Mouse (Mus musculus): ENCODE data around the gene Prkar1b. TPM values are rescaled to one million over a fixed set of nuclear protein-coding genes. Genes with fewer than 3 reads are reported as not detected.
A peak's percentile ranks its signal among the peaks of the same experiment; 100 is the strongest.

The Prkar1b gene
- total RNA-seq (2021) = 1 to 10 TPM in 1 of 2 experiments, under 1 TPM in 1; 0.78 to 1.3 TPM
- long read RNA-seq, experiment 1 = 0 reads
- long read RNA-seq, experiment 2, partial matches to known transcripts = 0 of 1 reads
- long read RNA-seq, experiment 2, other reads (novel, unspliced or antisense) = 0 of 1 reads

DNA sequence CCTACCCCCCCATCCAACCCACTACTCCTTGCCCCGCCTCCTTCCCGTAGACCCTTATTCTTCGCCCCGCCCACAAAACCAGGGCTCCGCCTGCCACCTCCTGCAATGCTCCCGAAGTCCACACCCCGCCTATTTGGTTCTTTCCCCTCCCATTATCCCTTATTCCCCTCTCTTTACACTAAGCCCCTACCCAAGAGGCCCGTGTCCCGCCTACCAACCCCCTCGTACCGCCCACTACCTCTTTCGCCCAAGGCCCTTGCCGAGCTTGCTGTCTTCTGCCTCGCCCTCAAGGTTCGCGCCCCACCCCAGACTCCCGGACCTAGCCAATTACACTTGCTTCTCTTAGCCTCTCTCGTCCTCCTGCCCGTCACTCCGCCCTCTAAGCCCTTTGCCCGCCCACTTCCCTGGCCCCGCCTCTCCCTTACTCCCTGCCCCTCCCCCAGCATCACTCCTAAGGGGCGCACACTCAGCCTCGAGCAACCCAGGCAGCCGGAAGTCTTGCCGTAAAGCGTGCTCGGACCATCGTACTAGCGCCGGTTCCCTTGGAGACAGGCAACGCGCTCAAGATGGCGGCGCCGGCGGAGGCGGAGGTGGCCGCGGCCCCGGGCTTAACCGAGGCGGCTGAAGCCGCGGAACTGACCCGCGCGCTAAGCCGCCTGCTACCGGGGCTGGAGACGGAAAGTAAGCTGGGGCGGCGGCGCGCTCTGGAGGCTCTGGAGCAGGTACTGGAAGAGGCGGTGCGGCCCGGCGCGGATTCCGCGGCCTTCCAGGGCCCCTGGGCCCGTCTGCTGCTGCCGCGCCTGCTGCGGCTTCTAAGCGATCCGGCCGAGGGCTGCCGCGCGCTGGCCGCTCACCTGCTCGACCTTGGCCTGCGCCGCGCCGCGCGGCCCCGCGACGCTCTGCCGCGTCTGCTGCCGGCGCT lies at the start of gene Prkar1b, which contains the start of gene Dnaaf5:
TSS of gene Prkar1b (minus strand) at position 321 of the 922 bp plus-strand sequence.
TSS of gene Dnaaf5 (plus strand) at position 543 of the 922 bp plus-strand sequence.
- peak; percentile 97 for DNase-seq (ENCODE audit: low spot score)

DNA sequence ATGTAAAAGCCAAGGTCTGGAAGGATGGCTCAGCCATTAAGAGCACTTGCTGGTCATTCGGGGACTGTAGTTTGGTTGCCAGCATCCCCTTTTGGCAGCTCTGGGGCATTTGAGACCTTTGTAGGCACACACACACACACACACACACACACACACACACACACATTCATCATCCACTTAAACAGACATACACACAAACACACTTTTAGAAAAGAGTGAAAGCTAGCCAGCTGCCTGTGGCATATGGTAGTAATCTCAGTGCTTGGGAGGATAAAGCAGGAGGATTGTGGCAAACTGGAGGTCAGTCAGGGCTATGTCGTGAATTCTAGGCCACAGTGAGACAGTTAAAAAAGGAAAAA lies 49.8 kb upstream of the Prkar1b start:
- no peak for DNase-seq (ENCODE audit: low spot score)

DNA sequence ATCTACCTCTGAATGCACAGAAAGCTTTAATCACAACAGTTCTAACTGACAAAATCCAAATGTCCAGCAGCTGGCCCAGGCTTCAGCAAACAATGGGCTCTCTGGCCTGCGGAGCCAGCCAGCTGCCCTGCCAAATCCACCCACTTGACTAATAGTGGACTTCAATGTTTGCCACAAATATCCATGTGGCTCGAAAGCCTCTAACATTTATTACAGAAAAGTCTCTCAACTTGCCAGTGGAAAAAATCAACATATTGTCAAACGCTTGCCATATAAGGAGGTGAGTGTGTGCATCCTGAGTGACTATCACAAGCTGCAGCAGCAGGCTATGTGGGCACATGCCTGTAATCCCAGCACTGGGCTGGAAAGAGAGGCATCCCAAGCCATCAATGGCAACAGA lies 49.0 kb upstream of the Prkar1b start:
- no peak for DNase-seq (ENCODE audit: low spot score)

DNA sequence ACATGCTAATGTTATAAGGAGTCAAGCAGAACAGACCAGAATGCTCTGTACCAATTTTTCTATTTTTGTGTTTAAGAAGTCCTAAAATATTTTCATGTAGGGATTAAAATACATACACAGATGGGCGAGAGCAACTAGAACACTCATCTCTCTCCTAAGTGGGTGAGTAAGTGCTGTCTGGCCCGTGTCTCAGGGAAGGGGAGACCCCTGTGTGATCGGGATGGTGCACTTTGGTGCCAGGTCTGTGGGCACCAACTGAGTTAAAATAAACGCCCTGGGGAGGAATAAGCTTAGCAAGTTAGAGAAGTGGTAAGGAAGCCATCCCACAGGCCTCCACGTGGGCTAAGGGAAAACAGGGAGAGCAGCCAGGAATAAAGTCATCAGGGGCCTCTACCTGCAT lies 41.2 kb upstream of the Prkar1b start:
- no peak for DNase-seq (ENCODE audit: low spot score)

DNA sequence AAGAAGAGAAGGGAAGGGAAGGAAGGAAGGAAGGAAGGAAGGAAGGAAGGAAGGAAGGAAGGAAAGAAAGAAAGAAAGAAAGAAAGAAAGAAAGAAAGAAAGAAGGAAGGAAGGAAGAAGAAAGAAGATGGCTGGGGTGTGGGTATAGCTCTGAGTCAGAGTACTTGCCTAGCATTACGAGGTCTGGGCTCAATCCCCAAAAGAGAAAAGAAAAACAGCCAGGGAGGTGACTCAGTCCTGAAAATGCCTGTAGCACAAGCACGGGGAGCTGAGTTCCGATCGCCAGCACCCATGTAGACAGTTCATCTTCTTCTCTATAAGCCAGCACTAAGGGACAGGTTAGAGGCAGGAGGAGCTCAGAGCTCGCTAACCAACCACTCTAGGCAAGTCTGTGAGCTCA lies 39.9 kb upstream of the Prkar1b start:
- no peak for DNase-seq (ENCODE audit: low spot score)

DNA sequence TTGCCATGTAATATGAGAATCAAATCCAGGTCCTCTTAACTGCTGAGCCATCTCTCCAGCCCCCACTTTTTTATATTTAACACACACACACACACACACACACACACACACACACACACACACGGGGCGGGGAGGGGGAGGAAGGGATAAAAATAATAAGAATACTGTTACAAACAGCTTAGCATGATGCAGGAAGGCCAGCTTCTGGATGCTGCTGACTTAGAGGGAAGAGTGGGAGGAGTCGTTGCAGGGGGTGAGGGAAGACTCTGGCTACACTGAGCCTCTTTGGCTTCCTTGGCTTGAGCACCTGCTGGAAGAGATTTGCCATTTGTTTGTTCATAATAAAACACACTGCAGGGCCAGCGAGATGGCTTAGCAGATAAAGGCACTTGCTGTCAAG lies 35.1 kb upstream of the Prkar1b start:
- DNase-seq (ENCODE audit: low spot score) = no peak

DNA sequence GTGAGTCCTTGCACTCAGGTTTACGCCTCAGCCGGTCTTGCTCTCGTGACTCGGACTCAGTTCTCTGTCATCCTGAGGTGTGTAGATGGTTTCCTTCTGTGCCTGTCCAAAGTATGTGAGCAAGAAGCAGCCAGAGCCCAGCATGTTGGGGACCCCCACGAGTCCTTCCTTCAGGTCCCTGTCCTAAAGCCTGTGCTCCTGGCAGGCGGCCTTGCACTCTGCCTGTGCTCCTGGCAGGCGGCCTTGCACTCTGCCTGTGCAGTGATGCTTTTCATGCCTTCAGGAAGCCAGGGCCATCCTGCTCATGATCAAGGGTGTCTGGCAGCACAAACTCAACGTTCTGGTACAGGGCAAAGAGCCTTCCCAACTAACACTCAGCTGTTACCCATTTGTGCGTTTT lies 33.8 kb upstream of the Prkar1b start:
- DNase-seq (ENCODE audit: low spot score) = no peak

DNA sequence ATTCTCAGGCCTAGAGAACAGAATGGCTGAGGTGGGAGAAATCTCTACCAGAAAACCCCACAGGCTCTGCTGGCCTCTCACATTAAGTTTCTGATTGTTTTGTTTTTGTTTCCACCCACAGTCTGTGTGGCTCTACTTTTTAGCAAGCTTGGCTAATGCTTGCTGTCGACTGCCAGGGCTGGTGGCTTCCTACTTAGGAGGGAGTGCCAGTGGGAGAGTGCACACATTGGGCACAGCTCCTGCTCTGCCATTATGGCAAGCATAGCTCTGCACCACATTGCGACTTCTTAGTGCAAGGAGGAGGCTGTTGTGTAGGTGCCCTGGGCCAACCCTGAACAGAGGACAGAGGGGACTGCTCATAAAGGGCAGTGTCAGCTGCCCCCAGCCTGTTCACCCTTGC lies 33.3 kb upstream of the Prkar1b start:
- no peak for DNase-seq (ENCODE audit: low spot score)

DNA sequence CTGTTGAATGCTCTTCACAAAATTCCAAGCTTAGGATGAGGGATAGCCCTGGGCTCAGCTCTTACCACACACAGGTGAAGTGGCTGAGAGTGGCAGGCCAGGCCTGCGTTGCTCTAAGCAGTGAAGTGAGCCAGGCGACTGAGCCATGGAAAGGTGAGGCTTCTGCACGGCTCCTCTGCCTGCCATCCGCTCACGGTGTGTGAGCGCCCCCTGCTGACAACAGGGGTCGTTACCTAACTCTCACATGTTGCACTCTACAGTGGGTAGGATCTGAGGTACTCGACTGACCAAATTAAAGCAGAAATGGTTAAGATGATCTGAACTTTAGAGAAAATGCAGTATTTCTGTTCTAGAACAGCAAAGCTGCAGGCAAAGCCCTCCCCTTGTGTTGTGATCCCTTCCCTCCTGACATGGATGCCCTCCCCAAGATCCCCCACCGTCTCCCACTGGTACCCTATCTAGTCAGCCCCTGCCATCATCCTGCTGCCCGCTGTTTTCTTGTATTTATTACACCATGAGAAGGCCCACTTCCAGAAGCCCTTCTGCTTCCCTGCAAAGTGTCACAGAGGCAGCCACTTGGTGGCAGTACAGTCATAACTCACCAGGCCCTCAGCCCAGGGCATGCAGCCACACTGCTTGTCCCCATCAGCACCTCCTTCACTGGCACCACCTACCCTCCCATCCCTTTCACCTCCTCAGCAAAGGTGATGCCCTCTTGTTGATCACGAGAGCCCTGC lies 29.3 kb upstream of the Prkar1b start:
- peak; percentile 72 for DNase-seq (ENCODE audit: low spot score)

DNA sequence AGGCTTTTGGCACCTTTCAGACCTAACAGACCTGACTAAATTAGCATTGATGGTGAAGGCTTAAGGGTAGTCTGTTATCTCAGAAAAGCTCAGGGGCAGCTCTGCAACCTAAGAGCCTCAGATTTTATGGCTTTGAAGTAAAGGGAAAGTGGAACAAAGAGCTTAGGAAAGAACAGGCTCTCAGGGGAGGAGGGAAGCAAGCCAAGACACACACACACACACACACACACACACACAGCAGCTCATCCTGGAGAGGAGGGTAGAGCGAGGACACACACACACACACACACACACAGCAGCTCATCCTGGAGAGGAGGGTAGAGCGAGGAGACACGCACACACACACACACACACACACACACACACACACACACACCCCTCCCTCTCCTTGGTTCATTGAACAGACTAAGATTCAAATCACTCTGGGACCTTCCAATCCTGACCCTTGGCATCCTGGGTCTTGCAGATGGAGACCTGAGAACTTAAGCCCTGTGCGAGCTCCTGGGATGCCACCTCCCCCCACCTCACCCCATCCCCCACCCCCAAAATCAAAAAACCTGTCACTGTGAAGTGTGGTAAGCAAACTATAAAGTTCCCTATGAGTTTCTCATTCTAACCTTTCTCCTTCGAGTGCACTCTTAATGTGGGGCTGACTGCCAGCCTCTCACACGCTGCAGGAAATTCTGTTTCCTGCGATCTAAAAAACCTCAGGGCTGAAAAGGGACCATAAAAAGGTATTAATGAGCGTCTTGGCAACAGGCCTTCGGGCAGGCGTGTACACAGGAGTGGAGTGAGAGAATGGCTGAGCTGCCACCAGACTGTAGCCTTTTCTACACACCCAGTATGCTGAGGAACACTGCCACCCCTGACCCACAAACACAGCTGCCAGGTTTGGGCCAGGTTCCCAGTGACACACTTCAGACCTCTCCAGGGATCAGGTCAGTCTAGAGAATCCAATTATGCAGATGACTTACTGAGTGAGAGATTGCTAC lies 25.1 kb upstream of the Prkar1b start:
- peak; percentile 41 for DNase-seq (ENCODE audit: low spot score)

DNA sequence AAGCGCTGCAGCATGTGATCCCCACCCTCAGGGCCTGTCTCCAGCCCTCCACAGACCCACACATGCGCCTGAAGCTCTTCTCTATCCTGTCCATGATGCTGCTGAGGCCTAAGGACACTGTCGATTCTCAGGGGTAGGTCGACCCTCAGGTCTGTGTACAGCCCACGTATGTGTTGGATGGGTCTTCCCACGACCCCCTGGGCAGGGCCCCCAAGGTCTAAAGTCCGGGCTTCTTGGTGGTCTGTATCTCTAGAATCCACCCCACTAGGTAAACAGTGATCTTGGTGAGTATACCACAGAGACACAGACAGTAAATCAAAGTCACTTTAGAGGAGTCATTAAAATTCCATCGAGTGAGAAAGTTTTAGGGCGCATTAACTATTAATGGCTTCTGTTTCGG lies 24.3 kb upstream of the Prkar1b start:
- no peak for DNase-seq (ENCODE audit: low spot score)

DNA sequence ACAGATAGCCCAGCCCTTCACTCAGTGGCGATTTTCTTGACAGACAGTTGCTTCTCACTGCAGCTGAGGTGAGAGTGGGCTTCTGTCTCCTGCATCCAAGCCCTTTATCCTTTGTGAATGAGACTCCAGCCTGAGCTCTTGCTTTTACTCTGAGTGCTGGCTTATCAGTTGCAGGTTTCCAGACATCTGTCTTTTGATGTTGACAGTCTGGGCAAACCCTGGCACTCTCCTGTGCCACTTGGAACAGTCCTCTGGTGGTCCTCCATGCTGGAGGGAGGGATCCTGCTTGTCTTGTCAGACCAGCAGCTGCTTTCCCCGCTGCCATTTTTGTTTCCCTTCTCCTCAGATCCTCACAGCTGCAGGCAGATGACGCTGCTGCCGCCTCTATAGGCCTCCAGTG lies 22.1 kb upstream of the Prkar1b start:
- no peak for DNase-seq (ENCODE audit: low spot score)

DNA sequence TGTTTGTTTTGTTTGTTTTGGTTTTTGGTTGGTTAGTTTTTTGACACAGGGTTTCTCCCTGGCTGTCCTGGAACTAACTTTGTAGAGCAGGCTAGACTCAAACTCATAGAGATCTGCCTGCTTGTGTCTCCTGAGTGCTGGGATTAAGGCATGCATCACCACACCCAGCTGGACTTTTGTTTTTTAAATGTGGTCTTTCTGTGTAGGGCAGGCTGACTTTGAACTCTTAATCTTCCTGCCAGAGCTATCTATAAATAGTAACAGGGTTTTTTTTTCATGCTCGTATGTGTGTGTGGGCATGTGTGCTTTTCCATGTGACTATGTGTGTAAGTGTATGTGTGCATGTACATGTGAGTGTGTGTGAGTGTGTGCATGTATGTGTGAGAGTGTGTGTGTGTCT lies 17.7 kb upstream of the Prkar1b start:
- DNase-seq (ENCODE audit: low spot score) = no peak

DNA sequence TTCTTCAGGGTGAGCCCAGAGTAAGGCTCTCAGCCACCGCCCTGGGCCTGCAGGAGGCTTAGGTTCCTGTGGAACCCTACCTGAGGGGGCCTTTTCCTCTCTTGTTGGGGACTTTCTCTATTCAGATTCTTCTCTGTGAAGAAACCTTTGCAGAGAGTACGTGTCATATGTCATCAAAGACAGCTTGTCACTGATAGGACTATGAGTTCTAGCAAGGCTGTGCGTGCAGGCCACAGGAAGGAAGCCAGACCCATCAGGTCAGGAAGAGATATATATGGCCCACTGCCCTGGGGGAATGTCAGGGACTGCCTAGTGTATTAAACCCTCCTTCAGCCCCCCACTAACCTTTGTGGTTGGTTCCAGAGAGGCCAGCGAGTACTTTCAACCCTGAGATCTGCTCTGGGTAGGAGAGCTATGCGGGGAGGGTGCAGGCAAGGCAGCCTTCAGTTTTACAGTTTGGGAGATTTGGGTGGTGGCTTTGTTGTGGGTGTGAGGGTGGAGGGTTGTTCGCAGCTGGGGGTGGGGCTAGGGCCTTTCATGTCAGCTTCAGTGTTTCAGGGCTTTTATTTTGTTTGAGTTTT lies 17.1 kb upstream of the Prkar1b start:
- no peak for DNase-seq (ENCODE audit: low spot score)

DNA sequence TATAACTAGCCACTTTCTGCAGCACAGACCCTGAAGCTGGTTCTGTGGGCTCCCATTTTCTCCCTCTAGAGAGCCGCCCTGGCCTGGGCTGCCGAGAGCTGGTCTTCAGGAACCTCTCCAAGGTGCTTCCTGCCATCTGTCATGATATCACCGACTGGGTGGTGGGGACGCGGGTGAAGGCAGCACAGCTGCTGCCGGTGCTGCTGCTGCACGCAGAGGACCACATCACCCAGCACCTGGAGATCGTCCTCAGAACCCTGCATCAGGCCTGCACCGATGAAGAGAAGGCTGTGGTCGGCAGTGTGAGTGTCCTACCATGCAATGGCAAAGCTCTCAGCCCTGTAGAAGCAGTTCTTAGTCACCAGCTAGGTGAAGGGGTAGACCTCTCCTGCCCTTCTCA lies 11.8 kb upstream of the Prkar1b start:
- no peak for DNase-seq (ENCODE audit: low spot score)

DNA sequence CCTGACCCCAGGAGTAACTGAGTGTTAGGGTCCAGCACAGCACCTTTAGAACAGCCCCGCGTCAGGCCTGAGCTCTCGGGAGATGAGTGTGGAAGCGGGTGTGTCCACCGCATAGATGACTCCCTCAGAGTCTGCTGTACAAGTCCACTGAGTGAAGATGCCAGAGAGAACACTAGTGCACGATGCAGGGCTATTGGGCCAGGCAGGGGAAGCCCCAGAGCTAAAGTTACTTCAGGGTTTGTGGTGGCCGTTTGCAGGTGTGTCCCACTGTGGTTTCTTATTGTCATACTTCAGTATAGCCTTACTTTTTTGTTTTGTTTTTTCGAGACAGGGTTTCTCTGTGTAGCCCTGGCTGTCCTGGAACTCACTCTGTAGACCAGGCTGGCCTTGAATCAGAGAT lies 11.1 kb upstream of the Prkar1b start:
- no peak for DNase-seq (ENCODE audit: low spot score)

DNA sequence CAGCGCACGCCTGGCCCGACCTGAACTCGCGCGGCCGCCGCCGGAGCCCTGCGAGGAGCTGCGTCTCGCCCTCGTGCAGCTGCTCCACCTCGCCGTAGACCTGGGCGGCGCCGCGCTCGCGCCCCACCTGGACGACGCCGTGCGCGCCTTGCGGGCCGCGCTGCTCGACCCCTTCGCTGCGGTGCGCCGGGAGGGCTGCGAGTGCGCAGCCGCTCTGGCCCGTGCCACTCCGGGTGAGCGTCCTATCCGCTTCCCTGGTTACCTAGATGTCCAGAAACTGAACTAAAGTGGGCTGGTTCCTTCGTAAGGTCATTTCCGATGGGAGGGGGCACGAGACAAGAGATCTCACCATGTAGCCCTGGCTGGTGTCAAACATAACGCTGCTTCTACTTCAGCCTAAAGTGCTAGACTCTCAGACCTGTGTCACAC lies 816 bp upstream of the Prkar1b start:
- DNase-seq (ENCODE audit: low spot score) = no peak

DNA sequence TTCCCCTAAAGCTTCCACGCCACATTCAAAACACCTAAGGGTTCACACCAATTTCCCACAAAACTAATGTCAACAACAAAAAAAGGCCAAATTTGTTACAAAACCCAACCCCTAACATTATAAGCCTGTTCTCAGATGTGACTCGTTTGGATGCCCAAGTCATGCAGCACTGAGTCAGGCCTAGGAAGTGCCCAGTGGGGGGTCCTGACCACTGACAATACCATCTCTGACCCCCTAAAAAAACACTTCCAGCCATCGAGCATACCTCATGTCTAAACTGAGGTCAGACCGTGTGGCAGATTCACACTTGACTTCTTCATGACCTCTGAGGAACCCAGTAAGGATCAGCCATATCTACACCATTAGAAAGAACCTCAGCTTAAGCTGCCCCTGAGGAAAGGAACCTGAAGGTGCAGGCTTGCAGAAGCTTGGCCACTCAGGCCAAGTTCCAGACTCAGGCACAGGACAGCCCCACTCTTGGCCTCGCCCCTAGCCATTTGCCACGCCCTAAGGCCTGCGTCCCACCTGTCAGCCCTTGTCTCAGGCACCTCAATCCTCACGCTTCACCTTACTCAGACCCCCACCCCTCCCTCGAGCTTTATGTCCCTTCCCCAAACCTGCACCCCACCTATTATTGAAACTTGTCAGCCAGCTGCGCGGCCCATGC lies 662 bp downstream of the Prkar1b start:
- no peak for DNase-seq (ENCODE audit: low spot score)

DNA sequence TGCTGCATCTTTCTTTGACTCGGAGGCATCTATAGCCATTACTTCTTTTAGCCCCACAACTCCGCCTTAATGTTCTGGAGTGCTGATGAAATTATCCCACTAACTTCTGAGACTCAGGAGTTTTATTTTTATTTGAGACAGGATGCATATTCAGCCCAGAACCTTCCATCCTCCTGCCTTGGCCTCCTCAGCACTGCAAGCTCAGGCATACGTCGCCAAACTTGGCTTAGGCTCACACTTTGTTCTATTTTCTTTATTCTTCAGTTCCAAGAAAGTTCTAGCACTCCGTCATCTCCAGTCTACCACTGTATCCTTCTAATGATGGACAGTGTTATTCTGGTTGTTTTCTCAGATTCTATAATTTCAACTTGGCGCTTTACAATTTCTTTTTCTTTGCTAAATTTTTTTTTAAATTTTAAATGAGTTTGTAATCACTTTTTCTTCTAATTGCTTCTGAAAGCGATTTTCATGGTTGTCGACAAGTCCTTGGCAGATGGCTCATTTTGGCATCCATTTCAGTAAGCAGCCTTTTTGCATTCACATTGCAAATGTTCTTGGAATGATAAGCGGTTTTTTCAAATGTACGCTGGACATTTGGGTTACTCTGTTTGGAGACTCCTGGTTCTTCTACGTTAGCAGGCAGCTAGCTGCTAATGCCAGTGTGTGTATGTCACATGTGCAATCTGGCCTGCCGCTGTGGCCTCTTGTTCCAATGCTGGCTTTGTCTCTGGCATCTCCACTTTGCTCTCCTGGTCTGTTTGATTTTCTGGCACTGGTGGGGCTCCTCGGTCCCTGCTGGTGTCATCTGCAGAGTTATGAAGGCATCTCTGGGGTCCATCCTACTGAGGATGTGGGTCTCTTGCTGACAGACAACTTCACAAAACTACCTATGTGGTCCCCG lies 2.4 kb downstream of the Prkar1b start:
- DNase-seq (ENCODE audit: low spot score) = no peak
